Mouse (Mus musculus) kidney, postnatal 14 days (tissue): ENCODE measurements around the gene Trmt10a.

Experiments used
- DNase-seq: peaks from one replicate; pipeline ENCODE4 v3.0.0; 2022; ENCODE audit warnings: mixed read lengths

The Trmt10a gene

DNA sequence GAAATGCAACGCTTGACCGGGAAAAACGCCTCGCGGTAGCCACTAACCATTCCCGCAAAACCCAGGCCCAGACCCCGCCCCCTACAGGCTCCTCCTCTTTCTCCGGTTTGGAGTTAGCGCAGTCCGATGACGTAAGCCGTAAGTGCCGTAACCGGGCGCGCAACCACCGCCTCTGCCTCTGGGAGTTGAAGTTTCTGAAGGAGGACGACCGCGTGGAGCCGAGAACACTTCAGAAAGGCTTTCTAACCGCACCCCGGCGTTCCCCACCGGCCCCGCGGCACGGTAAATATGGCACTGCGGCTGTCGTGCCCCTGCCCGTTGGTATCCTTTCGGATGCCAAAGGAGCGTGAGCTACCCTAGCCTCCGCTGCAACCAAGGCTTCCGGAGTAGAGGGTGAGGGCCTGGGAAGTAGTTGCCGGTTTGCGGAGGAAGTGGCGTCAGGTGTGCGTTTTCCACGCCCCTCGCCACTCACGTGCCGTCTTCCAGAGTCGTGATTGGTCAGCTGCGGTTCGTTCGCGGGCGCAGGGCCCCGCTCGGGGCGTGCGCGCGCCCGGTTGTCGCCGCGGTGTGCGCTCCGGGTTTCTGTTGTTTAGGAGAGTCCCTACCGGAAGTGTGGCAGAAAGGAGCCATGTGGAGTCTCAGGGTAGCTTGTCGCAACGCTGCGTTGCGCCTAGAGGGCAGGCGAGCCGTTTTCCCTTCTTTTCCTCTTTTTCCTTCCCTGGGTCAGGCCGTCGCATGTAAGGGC lies at the start of gene Trmt10a:
Trmt10a (plus strand) TSS at position 134 of the 745 bp plus-strand sequence.
- DNase-seq, result peak; percentile 99

DNA sequence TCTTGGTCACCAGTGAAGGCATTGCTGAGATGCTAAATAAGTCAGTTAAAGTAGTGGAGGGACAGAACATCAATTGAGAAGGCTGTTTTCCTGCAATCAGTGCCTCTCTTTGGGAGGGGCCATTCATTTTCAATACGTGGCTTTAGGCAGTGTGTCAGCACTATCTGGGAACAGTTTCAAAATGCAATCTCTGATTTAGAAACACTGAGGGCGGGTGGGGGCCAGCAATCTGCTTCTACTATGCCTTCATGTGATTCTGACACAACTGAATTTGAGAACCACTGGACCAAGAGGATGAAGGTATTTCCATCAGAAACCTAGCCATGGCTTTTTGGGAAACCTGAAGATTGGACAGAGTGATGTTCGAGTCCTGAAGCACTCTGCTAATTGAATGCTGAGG lies 47.9 kb upstream of the Trmt10a start:
- no peak for DNase-seq

DNA sequence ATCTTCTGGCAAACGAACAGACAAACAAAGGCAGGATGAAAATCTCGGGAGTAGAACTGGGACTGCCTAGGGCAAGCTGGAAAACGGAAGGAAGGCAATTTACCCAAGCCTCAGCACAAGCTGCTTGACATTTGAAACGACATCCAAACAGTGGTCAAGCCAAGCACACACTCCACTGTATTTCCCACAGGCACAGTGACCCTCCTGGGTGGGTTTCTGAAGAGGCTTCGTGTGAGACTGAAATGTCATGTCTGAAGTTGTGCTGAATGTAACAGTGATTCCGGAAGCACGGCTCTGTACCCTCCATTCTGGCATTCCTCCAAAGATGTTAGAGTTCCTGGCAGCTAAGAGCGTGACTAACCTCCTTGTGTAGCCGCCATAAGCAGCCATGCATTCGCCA lies 47.5 kb upstream of the Trmt10a start:
- DNase-seq, result peak; percentile 40

DNA sequence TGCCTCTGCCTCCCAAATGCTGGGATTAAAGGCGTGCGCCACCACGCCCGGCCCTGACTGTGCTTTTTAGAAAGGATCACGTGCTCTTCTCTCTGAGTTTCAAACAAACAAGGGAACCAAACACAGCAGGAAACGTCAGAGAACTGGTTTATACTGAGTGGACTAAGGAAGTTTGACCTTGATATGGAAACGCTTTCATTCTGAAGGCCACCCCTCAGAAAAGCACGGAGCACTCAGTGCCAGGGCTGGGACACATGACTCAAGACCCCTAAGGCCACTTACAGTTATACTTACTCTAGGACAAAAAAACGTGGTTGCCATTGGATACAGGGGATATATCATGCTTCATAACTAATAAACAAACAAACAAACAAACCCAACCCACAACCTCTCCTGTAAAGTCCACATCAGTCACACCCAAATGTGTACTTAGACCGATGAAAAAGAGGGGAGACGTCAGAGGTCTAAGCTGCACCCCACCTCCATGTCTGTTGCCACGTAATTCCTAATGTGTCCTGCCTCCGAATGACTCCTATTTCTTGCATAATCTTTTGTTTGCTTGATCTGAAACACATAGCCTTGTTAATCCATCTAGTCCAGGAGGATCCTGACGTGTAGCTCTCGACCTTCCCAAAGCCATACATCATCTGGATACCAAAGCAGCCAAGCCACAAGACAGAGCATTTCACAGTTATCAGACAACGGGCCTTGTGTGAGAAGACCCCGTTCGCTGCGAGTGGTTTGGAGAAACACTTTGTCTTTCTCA lies 46.8 kb upstream of the Trmt10a start:
- no peak for DNase-seq

DNA sequence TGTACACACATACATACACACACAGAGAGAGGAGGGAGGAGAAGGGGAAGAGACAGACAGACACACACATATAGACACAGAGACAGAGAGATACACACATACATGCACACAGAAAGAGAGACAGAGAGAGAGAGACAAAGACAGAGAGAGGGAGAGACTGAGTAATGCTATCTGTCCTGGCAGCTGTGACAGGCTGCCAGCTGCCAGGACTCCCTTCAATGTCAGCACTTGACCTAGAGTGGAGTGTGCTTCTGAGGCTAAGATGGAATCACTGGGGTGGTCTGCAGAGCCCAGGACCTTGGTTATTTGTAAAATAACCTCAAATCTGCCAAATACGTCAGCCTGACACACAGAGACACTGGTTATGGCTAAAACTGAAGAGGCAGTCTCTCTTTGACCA lies 45.5 kb upstream of the Trmt10a start:
- DNase-seq, result no peak

- no peak for DNase-seq
These were observed 41.3 kb upstream of the Trmt10a start for GRCm38 (mm10) chr3:138101936-138102335.

DNA sequence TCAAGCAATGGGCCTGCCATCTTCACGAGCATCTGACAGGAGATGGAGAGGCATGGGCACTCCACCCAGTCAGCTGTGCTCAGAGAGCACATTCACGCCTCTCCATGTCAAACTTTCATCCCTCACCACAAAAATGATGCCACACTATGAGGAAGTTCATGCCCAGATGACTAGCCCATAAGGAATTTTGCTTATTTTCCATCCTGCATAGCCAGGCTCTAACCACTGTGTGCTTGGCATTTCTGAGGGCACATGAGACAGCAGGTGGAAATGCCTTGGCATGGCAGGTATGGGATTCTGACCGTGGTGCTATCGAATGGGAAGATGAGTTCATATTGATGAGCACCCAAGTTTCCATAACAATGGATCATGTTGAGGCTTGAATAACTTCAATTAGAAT lies 39.6 kb upstream of the Trmt10a start:
- DNase-seq, result no peak

GRCm38 (mm10) chr3:138105056-138105455 lies 38.2 kb upstream of the Trmt10a start:
- no peak for DNase-seq

GRCm38 (mm10) chr3:138106887-138107286 lies 36.4 kb upstream of the Trmt10a start:
- DNase-seq, result no peak

GRCm38 (mm10) chr3:138110910-138111782 lies 32.1 kb upstream of the Trmt10a start:
- no peak for DNase-seq

DNA sequence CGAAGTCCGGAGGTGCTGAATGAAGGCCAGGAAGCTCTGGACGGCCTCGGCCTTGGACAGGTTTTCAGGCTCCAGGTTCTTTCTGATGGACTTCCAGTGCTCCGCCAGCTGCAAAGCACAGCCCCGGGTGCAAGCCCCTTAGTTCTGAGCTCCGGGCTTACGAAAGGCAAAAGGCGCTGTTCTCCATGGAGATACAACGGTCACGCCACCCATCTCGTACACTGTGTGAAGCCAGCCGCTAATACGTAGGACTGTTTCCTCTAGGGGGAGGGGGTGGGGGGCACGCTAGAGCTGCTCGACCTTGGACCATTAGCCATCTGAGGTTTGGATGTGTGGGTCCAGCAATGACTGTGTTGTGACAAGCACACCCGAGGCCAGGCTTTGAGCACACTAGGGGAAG lies 29.1 kb upstream of the Trmt10a start:
- DNase-seq, result no peak

GRCm38 (mm10) chr3:138116871-138117270 lies 26.4 kb upstream of the Trmt10a start:
- DNase-seq, result no peak

DNA sequence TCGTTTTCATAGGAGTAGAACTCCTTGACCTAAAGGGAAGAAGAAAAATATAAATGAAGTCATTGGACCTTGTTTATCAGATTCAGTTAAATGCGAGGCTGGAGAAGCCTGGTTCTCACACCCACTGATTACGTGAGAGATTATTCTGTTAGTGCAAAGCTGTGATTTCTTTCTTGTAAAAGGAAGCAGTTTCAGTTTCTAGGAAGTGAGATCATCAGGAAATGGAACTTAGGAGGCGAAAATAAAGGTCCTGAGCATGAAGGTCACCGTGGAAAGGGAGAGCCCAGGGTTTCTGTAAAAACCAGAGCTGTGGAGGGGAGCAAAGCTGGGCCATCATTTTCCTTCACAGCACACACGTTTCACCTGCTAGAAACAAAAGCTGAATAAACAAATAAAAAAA lies 24.9 kb upstream of the Trmt10a start:
- DNase-seq, result no peak

DNA sequence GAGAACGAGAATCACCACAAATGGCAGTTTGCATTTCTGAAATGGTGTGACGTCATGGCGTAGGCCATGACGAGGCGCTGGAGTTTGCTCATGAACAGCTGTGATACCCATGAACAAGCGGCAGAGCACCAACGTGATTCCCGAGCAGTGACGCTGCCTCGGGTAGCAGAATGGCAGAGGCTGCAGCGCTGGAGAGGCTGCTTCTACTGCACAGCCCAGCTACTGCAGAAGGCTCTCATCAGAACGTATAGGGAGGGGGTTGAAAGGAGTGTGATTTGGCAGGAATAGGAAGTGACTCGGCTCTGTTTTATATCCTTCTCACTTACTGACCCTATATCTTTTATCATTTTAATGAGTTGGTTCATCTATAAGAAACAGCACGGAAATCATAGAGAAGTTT lies 24.4 kb upstream of the Trmt10a start:
- DNase-seq, result no peak

DNA sequence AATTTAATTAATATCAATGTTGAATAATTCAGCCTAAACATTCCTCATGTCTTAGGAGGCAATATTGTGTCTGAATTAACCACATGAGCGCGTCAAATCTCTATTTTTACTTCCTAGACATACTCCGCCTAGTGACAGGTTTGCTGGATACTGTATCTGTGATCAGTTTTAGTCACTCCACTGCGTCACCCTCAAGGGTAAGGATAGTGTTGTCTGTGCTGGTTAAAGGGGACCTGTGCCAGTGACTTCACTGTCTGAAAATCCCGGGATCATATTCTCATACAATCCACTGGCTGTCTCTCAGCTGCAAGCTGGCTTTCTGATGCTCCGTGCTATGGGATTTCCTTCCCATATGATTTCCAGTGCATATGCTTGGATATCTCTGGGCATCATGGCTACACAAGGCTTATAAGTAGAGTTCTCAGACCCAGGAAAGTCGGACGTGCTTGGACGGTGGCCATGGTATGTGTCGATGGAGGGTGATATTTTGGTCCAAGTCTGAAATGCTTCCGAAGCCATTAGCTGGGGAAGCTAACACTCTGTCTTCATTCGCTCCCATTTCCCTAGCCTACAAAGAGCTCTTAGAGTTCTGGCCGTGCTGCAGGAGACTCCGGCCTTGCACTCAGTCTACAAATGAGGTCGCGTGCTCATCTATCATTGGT lies 23.7 kb upstream of the Trmt10a start:
- DNase-seq, result no peak

DNA sequence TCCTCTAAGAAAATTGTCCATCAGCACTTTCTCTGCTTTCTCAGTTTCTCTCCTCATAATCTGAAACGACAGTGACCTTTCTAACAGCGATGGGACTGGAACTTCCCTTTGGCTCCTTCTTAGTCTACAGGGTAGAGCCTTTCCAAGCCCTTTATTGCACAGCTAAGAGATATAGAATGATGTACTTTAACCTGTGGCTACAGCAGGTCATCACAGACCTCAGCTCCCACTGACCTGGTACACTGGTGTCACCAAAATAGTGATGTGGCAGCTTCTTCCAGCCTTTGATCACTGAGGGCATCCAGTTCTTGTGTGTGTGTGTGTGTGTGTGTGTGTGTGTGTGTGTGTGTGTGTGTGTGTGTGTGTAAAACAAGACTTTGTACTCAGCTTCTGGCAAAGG lies 21.8 kb upstream of the Trmt10a start:
- no peak for DNase-seq

- DNase-seq, result no peak
These were observed 19.4 kb upstream of the Trmt10a start for GRCm38 (mm10) chr3:138123842-138124241.

DNA sequence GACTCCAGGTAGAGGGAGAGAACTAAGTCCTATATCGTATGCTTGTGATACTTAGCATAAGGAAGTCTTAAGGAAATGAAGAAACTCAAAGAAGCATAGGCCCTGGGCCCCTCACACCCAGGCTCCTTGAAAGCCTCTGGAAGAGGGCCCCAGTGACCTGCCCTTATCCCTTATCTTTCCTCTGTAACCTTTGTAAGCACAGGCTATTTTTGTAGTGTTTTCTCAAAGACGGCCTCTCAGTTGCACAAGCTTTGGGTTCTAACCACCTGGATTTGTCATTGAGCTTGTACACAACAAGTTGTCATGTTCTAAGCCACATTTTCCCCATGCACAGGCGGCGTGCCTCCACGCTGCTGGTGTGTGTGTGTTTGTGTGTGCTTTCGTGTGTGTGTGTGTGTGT lies 14.1 kb upstream of the Trmt10a start:
- DNase-seq, result no peak

DNA sequence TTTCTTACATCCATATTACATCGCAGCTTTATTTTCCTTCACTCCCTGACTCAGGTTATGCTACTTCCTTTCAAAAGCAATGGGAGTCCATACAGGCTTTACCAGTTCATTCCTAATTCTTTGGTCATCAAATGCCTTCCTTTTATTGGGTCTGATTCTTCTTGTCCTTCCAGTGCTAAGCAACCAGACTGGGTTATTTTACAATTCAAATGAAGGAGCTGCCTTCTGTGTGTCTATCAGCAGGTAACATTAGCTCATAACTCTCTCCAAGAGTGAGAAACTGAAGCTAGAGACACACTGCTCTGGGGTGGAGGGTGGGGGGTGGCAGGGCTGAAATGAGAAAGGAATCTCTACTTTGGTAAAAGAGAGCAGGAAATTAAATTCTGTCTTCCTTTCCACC lies 12.6 kb upstream of the Trmt10a start:
- no peak for DNase-seq

- DNase-seq, result no peak
These were observed 12.1 kb upstream of the Trmt10a start for GRCm38 (mm10) chr3:138131168-138131567.

- DNase-seq, result no peak
These were observed 9.8 kb upstream of the Trmt10a start for GRCm38 (mm10) chr3:138133463-138133862.

DNA sequence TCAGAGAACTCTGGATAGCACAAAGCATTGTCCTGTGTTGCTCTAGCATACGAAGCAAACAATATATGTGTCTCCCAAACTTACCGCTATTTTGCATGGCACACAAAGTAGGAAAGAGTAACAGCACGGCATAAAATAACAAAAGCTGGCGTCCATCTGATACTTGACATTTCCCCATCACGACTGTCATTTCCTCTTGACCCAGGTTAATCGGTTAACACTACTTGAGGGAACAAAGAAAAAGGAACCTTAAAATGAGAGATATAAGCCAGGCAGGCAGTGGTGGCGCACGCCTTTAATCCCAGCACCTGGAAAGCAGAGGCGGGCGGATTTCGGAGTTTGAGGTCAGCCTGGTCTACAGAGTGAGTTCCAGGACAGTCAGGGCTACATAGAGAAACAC lies 9.3 kb upstream of the Trmt10a start:
- no peak for DNase-seq

DNA sequence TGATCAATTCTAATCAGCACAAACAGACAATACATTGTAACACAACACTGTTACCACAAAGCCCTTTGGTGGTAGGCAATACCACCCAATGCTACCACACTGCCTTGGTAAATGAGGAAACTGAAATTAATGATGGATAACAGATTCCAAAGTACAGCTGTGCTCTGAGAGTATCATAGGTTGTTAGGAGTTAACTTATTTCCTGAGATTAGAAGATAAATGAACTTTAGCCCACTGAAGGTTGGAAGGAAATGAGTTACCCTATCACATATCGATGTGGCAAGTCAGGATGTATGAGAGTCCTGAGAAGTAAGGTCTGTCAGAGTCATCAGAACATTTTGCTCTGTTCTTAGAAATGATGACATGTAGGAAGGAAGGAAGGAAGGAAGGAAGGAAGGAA lies 8.7 kb upstream of the Trmt10a start:
- no peak for DNase-seq
